Mouse (Mus musculus): ENCODE data around the gene Ints2.
"Not testable (repeated sequence)": the region's sequence is repeated elsewhere in the genome, so short reads cannot be mapped to it uniquely, and the experiment has no call there.

Gene Ints2

DNA sequence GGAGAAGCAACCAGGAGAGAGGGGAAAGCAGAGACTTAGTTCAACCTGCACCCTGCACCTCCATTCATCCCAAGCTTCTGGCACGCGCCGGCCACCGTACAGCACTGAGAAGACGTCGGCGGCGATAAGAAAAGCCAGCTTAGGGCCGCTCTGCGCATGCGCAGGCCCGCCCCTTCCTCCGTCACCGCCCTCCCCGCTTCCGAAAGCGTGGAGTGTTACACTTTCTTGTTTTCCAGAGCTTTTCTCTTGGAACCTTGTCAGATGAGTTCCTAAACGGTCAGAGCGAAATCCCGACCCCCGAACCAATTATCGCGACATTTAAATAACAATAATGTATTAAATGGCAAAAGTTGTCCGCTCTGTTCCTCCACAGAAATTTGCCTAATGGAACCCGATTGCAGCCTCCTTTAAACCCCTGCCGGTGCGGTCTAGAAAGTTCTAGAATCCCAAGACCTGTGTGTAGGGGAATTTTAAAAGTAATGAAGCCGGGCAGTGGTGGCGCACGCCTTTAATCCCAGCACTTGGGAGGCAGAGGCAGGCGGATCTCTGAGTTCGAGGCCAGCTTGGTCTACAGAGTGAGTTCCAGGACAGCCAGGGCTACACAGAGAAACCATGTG is at the start of gene Ints2:
Gene Ints2 (minus strand): TSS at position 116 of the 617 bp plus-strand sequence.
- DNase-seq (ENCODE audit: extremely low spot score): peak; percentile 90

GRCm38 (mm10) chr11:86292201-86292600 is 34.8 kb upstream of the Ints2 start:
- DNase-seq (ENCODE audit: extremely low spot score): not testable (repeated sequence)

GRCm38 (mm10) chr11:86291714-86292113 is 34.3 kb upstream of the Ints2 start:
- DNase-seq (ENCODE audit: extremely low spot score): no peak

- no peak for DNase-seq (ENCODE audit: extremely low spot score)
Observed at GRCm38 (mm10) chr11:86285729-86286128, 28.4 kb upstream of the Ints2 start.

- no peak for DNase-seq (ENCODE audit: extremely low spot score)
Observed at GRCm38 (mm10) chr11:86278442-86279102, 21.2 kb upstream of the Ints2 start.

- no peak for DNase-seq (ENCODE audit: extremely low spot score)
Observed at GRCm38 (mm10) chr11:86257054-86257453, 321 bp downstream of the Ints2 start.

GRCm38 (mm10) chr11:86253342-86253741 is 4.0 kb downstream of the Ints2 start:
- DNase-seq (ENCODE audit: extremely low spot score): no peak

GRCm38 (mm10) chr11:86232446-86232845 is 24.9 kb downstream of the Ints2 start:
- DNase-seq (ENCODE audit: extremely low spot score): no peak

DNA sequence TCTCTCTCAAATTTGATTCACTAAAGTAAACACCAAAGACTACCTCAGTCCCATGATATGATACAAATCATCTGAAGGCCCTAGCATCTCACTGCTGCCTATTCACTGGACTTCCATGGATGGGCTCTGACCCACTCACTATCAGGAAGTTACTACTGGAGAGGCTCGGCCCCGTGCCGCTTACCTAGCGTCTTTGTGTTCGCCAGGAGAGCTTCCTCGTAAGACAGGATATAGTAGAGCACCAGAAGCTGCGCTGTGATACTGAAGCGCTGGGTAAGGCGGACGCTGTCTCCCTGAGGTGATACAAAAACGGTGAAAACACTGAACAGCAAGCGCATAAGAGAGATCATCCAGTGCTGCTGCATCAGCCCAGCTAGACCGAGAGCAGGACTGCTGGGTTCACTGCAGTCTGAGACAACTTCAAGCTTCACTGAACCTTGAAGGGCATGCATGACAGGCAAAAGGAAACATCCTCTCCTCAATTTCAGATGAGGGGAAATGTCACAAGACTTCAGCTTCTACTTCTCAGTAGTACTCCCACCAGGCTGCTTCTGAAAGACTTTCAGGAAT is 25.5 kb downstream of the Ints2 start:
- no peak for DNase-seq (ENCODE audit: extremely low spot score)

DNA sequence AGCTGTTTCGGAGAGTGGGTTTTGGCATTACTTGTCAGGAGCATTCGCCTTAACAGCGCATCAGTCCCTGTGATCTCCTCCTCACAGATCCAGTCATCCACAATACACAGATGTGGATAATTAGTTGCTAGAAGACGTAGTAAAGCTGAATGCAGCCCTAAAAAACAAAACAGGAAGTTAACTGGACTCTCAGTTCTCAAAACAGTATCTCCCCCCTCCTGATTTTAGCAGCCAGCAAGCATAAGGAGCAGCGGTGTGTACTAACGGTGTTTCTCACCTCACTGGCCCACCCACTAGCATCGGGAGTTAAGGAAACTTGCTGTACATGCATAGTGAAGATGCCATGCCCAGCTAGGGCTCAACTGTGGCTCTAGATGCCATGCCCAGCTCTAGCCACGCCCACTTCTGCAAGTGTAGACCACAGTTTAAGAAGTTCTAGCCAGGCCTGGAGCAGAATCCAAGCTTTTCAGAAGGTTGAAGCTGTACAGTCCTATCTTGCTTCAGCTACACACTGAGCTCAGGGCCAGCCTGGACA is 30.7 kb downstream of the Ints2 start:
- DNase-seq (ENCODE audit: extremely low spot score): no peak

DNA sequence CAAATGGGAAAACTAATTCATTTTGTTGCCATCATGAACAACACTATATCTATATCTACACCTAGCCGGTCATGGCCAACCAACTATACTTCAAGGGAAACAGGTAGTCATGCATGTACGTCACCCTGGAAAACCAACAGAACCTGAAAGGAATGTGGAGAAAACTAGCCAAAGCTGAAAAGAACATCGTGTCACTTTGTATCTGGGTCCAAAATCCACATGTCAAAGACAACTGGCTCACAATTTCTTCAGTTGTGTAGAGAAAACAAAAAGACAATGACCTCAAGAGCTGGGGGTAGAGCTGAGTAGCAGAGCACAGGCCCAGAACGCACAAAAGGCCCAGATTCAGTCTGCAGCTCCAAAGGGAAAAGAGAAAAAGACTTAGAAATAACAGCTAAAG is 31.6 kb downstream of the Ints2 start:
- no peak for DNase-seq (ENCODE audit: extremely low spot score)

DNA sequence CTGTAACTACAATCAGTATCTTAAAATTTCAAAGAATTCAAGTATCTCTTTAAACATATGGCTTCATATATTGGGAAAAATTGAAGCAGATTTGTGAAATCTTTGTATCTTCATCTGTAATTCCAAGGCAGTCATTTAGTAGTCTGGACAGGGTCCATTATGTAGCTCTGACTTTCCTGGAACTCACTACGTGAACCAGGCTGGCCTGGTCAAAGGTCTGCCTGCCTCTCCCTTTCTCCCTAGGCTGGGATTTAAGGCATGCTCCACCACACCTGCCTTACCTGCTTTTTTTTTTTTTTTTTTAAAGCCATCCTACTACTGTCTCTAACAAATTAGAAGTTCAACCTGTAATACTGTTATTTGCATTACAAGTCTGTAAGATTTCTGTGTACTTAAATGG is 45.6 kb downstream of the Ints2 start:
- no peak for DNase-seq (ENCODE audit: extremely low spot score)

DNA sequence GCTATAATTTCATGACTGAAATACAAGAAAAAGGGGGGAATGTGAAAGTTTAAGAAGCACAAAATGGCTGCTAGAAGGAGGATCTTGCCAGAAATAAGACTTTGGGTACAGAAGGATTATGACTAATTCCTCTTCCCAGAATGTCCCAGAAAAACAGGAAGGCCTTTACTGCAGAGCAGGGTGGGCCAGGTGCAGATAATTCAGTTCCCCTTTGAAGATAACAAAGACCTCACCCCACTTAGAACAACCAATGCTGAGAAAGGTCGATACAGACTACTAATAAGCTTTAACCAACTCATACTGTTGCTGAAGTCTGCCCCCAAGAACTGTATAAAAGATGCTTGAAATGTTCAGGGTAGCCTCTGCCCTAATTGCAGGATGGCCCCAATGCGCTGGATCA is 48.3 kb downstream of the Ints2 start:
- no peak for DNase-seq (ENCODE audit: extremely low spot score)

GRCm38 (mm10) chr11:86205876-86206275 is 51.5 kb downstream of the Ints2 start:
- no peak for DNase-seq (ENCODE audit: extremely low spot score)

DNA sequence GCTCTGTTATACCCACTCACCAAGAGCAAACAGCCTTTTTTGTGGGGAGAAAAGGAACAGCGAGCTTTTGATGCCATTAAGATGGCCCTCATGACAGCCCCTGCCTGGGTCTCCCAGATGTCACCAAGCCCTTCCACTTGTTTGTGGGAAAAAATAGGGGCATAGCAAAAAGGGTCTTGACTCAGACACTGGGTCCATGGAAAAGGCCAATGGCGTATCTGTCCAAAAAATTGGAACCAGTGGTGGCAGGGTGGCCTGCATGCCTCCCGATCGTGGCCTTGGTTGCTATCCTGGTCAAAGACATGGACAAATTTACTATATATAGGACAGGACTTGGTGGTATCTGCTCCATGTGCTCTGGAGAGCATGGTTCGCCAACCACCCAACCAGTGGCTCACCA is 52.3 kb downstream of the Ints2 start:
- no peak for DNase-seq (ENCODE audit: extremely low spot score)

- DNase-seq (ENCODE audit: extremely low spot score): peak; percentile 12
Observed at GRCm38 (mm10) chr11:86201901-86202675, 55.3 kb downstream of the Ints2 start.

DNA sequence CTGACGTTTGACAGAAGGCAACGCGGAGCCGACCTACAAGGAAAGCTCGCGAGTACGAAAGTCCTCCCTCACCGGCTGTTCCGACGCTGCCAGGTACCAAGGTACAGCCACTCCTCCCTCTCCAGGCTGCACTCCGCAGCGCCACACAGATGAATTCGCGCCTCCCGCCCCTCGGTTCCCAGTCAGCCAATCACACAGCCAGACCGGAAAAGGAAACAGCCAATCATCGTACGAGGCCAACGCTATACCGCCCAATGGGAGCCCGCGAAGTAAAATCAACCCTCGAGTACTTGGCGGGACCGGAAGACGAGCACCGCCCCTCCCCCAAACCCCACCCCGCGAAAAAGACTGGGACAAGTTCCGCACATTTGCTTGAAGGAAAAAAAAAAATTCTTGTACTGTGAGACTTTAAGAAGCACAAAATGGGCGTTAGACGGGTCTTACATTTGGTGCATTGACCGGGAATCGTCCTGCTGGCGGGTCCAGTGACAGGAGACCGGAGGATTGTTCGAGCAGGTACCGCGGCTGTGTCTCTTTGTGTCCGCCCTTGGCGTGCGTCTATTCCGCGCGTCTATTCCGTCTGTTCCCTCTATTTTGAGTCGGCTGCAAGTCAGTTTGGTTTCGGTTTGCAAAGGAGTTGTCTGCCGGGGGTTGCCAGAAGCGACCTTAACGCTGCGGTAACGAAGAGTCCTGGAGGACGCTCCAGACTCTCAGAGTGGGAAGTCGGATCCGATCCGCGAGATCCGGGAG is 56.2 kb downstream of the Ints2 start, which contains the start of gene Brip1:
Gene Brip1 (minus strand): TSS at position 157 of the 750 bp plus-strand sequence.
- DNase-seq (ENCODE audit: extremely low spot score): peak; percentile 97

GRCm38 (mm10) chr11:86200460-86201021 is 56.8 kb downstream of the Ints2 start:
- no peak for DNase-seq (ENCODE audit: extremely low spot score)

GRCm38 (mm10) chr11:86199733-86200132 is 57.6 kb downstream of the Ints2 start:
- DNase-seq (ENCODE audit: extremely low spot score): no peak

- DNase-seq (ENCODE audit: extremely low spot score): not testable (repeated sequence)
Observed at GRCm38 (mm10) chr11:86185224-86185623, 72.2 kb downstream of the Ints2 start.

- DNase-seq (ENCODE audit: extremely low spot score): no peak
Observed at GRCm38 (mm10) chr11:86175833-86176232, 81.5 kb downstream of the Ints2 start.
